In the genomic region with DNA sequence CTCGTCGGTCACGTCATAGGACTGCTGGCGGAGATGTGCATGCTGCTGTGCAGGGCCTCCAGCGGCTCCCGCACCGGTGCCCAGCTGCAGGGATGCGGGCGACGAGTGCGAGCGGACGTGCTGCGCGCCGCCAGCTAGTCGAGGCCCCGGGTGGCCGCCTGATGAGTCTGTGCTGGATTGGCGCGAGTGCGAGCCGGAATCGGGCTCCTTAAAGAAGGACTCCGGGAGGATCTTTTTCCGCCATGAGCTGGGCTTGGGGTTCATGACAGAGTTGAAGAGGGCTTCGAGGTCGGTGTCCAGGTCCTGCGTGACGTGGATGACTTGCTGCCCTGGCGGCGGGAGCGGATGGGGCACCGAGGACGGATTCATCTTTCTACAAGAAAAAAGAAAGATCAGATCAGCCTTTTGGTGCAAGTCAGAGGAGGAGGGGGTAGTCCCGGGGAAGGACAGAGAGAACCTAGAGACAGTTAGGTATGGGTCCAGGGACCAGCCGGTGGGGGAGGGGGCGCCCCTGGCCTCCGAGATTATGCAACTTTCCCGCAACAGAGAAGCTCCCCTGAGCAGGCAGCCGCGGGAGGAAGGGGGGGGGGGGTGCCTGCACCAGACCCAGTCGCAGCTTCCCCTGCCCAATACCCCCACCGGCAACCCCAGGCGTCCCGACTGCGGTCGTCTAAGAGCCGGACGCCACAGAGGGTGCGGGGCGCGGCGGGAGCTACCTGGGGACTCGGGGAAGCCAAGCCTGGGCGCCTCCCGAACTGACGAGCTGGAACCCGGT, we compare ENCODE assay signal across 7 mouse cellular contexts. TPM values are rescaled to one million over a fixed set of nuclear protein-coding genes. Genes with fewer than 3 reads are reported as not detected.
DNase-seq lines count a peak whose midpoint lies in the region; ATAC-seq and TF ChIP-seq lines count a peak whose summit lies in the region.

No protein-coding gene starts in this region.

- peak overlapping the region; percentile 67 for H3K4me3 ChIP-seq in hindbrain, embryonic 15.5 days
- peak overlapping the region; percentile 77 for H3K4me3 ChIP-seq in midbrain, embryonic 11.5 days (ENCODE audit: low read depth, low read length)
- peak overlapping the region; percentile 73 for H3K4me3 ChIP-seq in small intestine, adult 2 months (ENCODE audit: low read depth, low read length)

- ATAC-seq in hindbrain, embryonic 15.5 days (ENCODE audit: low FRiP score, low read depth) = peak; percentile 69
- peak; percentile 78 for ATAC-seq in midbrain, embryonic 11.5 days (ENCODE audit: low FRiP score)

- H3K4me2 ChIP-seq in hindbrain, embryonic 15.5 days = peak overlapping the region; percentile 98
- H3K4me2 ChIP-seq in midbrain, embryonic 11.5 days = peak overlapping the region; percentile 88

- 0% methylated on average over 56 of the region's 59 CpGs for WGBS in hindbrain, embryonic 15.5 days
- under 1% methylated on average over 59 of the region's 59 CpGs for WGBS in midbrain, embryonic 11.5 days
- WGBS in small intestine, adult 2 months = under 1% methylated on average over 58 of the region's 59 CpGs

- intact Hi-C loops in left cerebral cortex, postnatal 36 days (cut with DNase I) = loop anchor here (2.0 to 5.0 kb wide), 2 partner anchors 68 to 102 kb away; no protein-coding TSS in a partner anchor

- H3K9me3 ChIP-seq in hindbrain, embryonic 15.5 days = 0 out of 2 replicates have a peak, but pooled peaks cover 1% of the 10 kb centered on the region
- H3K9me3 ChIP-seq in midbrain, embryonic 11.5 days (ENCODE audit: control insufficient read depth, low read length) = no peaks in the 10 kb centered on the region

- peaks cover 18% of the 10 kb centered on the region; the same call in 1 of the 2 replicates for H3K4me1 ChIP-seq in hindbrain, embryonic 15.5 days (replicated peaks)
- peaks cover 10% of the 10 kb centered on the region for H3K4me1 ChIP-seq in midbrain, embryonic 11.5 days (ENCODE audit: control insufficient read depth, insufficient read depth, low read length)
- H3K4me1 ChIP-seq in small intestine, adult 2 months (ENCODE audit: control insufficient read depth, insufficient read depth, insufficient read length, low read length) = 0 out of 2 replicates have a peak, but pooled peaks cover 2% of the 10 kb centered on the region

- peak overlapping the region; percentile 56 for H3K9ac ChIP-seq in hindbrain, embryonic 15.5 days
- H3K9ac ChIP-seq in midbrain, embryonic 11.5 days (ENCODE audit: low read length) = peak overlapping the region; percentile 79

- peak; percentile 65 to 88 for DNase-seq in adrenal gland, adult (ENCODE audit: inconsistent age in 2 of 2, low spot score in 1 of 2)
- peak; percentile 10 for DNase-seq in cerebellum, postnatal 36 days
- peak; percentile 28 to 33 for DNase-seq in gastrocnemius, adult 8-10 months (ENCODE audit: low spot score in 2 of 2)
- peak; percentile 23 to 41 for DNase-seq in left cerebral cortex, postnatal 36 days (ENCODE audit: low spot score in 2 of 2)
- peak; percentile 94 for DNase-seq in midbrain, embryonic 11.5 days (ENCODE audit: low spot score, missing footprints)

- 0 out of 2 replicates have a peak, but pooled peaks cover 4% of the 10 kb centered on the region for H3K27me3 ChIP-seq in hindbrain, embryonic 15.5 days
- no peaks in the 10 kb centered on the region for H3K27me3 ChIP-seq in midbrain, embryonic 11.5 days (ENCODE audit: control insufficient read depth, insufficient read depth, low read length)
- peaks cover 13% of the 10 kb centered on the region for H3K27me3 ChIP-seq in small intestine, adult 2 months (ENCODE audit: control insufficient read depth, insufficient read depth, low read length)

- no peaks in the 10 kb centered on the region for H3K36me3 ChIP-seq in hindbrain, embryonic 15.5 days
- no peaks in the 10 kb centered on the region for H3K36me3 ChIP-seq in midbrain, embryonic 11.5 days (ENCODE audit: control insufficient read depth, insufficient read depth, low read length)
- no peaks in the 10 kb centered on the region for H3K36me3 ChIP-seq in small intestine, adult 2 months (ENCODE audit: control insufficient read depth, insufficient read depth, low read length)

- no peak for TF ChIP-seq POLR2A in small intestine, adult 2 months (IDR thresholded peaks at IDR 0.05; ENCODE audit: low read depth, low read length)

- TF ChIP-seq CTCF in small intestine, adult 2 months (IDR thresholded peaks at IDR 0.05; ENCODE audit: extremely low read depth, insufficient read length, insufficient replicate concordance, low read depth, low read length) = no peak

- peak overlapping the region; percentile 78 for H3K27ac ChIP-seq in hindbrain, embryonic 15.5 days (replicated peaks)
- H3K27ac ChIP-seq in midbrain, embryonic 11.5 days (ENCODE audit: low read depth, low read length) = peak overlapping the region; percentile 64
- peak overlapping the region; percentile 73 for H3K27ac ChIP-seq in small intestine, adult 2 months (ENCODE audit: insufficient read depth, low read depth, low read length)

RNA-seq across cellular contexts. Expression of a gene that starts 0.6 kb away (rescaled TPM):
- total RNA-seq in gastrocnemius, adult 8-10 months (2022) = 10 to 100 TPM; 18.0 to 26.9 (median 22.4) TPM
- 7.7 and 8.0 TPM in 2 replicates for polyA plus RNA-seq in hindbrain, embryonic 15.5 days (2015; fragmentation: Nextera tagmentation; extraction: Ambion mirVana)
- total RNA-seq in left cerebral cortex, postnatal 36 days (2021) = 10 to 100 TPM; 12.9 to 13.9 TPM
- 10.1 and 11.2 TPM in 2 replicates for polyA plus RNA-seq in midbrain, embryonic 11.5 days (2014; fragmentation: Nextera tagmentation; extraction: Ambion mirVana)
- 5.4 and 6.3 TPM in 2 replicates for polyA plus RNA-seq in small intestine, adult 2 months (2012; rRNA removed)

Comparison
In these comparisons a context has a peak if more than half of its experiments do, and no peak if none do; other contexts are left out.
1. Peak in every context shown above with its lines: DNase-seq, ATAC-seq, H3K4me3 ChIP-seq and H3K27ac ChIP-seq.
2. DNase-seq: peak in every context shown above with its lines; median percentile 94 in midbrain, embryonic 11.5 days; 76 in adrenal gland, adult; 32 in left cerebral cortex, postnatal 36 days; 30 in gastrocnemius, adult 8-10 months; 10 in cerebellum, postnatal 36 days.